Mouse (Mus musculus) bone marrow, adult 2 months (tissue): ENCODE data around the gene Dnajc15.

Source experiments
- CTCF ChIP-seq: fragments of 200-500 bp; IDR thresholded peaks from 2 replicates; pipeline ENCODE4 v1.5.1; 2011; ENCODE audit warnings: low read length, control low read depth; ENCODE audit not compliant: control insufficient read depth, insufficient read depth
- POLR2A ChIP-seq: fragments of 200-500 bp; IDR thresholded peaks from 2 replicates; pipeline ENCODE4 v1.6.1; 2011; ENCODE audit warnings: low read depth, mild to moderate bottlenecking, control low read depth, low read length, borderline replicate concordance; ENCODE audit not compliant: control insufficient read depth

GRCm38 (mm10) chr14:77792998-77793397 is 81.9 kb downstream of the Dnajc15 start:
- TF ChIP-seq POLR2A (no peak), CTCF (no peak)
